Mouse (Mus musculus): ENCODE measurements at regions not wholly inside any gene's neighbourhood (a gene's known extent, or its start where the extent isn't known, plus 50 kb on each side); places are given as distances from the start of the nearest gene placed in this dataset.

- Histone ChIP-seq H3K27ac (ENCODE audit: insufficient read depth, low read length) (no peak overlapping the region), H3K4me1 (ENCODE audit: control insufficient read depth, insufficient read depth, insufficient read length) (no peaks in the 10 kb centered on the region), H3K27me3 (ENCODE audit: control insufficient read depth, insufficient read depth, low read length) (no peaks in the 10 kb centered on the region), H3K4me3 (ENCODE audit: extremely low read depth, insufficient read depth, insufficient read length) (no peak overlapping the region), H3K36me3 (ENCODE audit: control insufficient read depth, insufficient read depth, low read length) (no peaks in the 10 kb centered on the region)
- TF ChIP-seq POLR2A (IDR thresholded peaks at IDR 0.05; ENCODE audit: low read depth, low read length), result no peak
- no peak for TF ChIP-seq CTCF (IDR thresholded peaks at IDR 0.05; ENCODE audit: extremely low read depth, insufficient read depth, insufficient read length, insufficient replicate concordance)
- WGBS, result 74% methylated on average over 4 of the region's 4 CpGs
- no peak for DNase-seq (ENCODE audit: low read depth in 1 of 2, low spot score in 2 of 2)
Observed at GRCm38 (mm10) chr15:102800049-102800448, 78.1 kb upstream of the Calcoco1 start.

GRCm38 (mm10) chr15:102802265-102802813 lies 80.4 kb upstream of the Calcoco1 start:
- 60% methylated on average over 8 of the region's 8 CpGs for WGBS
- no peak overlapping the region for H3K4me3 ChIP-seq (ENCODE audit: extremely low read depth, insufficient read depth, insufficient read length)
- no peak for DNase-seq (ENCODE audit: low read depth in 1 of 2, low spot score in 2 of 2)
- TF ChIP-seq CTCF (IDR thresholded peaks at IDR 0.05; ENCODE audit: extremely low read depth, insufficient read depth, insufficient read length, insufficient replicate concordance) (no peak), POLR2A (IDR thresholded peaks at IDR 0.05; ENCODE audit: low read depth, low read length) (no peak)
- no peak overlapping the region for H3K27ac ChIP-seq (ENCODE audit: insufficient read depth, low read length)
- no peaks in the 10 kb centered on the region for H3K27me3 ChIP-seq (ENCODE audit: control insufficient read depth, insufficient read depth, low read length)
- no peaks in the 10 kb centered on the region for H3K4me1 ChIP-seq (ENCODE audit: control insufficient read depth, insufficient read depth, insufficient read length)
- H3K36me3 ChIP-seq (ENCODE audit: control insufficient read depth, insufficient read depth, low read length), result no peaks in the 10 kb centered on the region

- Histone ChIP-seq H3K27ac (ENCODE audit: insufficient read depth, low read length) (no peak overlapping the region), H3K36me3 (ENCODE audit: control insufficient read depth, insufficient read depth, low read length) (no peaks in the 10 kb centered on the region), H3K27me3 (ENCODE audit: control insufficient read depth, insufficient read depth, low read length) (no peaks in the 10 kb centered on the region), H3K4me1 (ENCODE audit: control insufficient read depth, insufficient read depth, insufficient read length) (no peaks in the 10 kb centered on the region), H3K4me3 (ENCODE audit: extremely low read depth, insufficient read depth, insufficient read length) (no peak overlapping the region)
- TF ChIP-seq POLR2A (IDR thresholded peaks at IDR 0.05; ENCODE audit: low read depth, low read length) (no peak), CTCF (IDR thresholded peaks at IDR 0.05; ENCODE audit: extremely low read depth, insufficient read depth, insufficient read length, insufficient replicate concordance) (no peak)
- whole genome bisulfite sequencing, result 55% methylated on average over 3 of the region's 3 CpGs
- DNase-seq (ENCODE audit: low read depth in 1 of 2, low spot score in 2 of 2), result no peak
Observed at GRCm38 (mm10) chr15:102807353-102807752, 85.4 kb upstream of the Calcoco1 start.

GRCm38 (mm10) chr15:102819181-102819580 lies 97.2 kb upstream of the Calcoco1 start:
- no peaks in the 10 kb centered on the region; the same call in 1 of the 2 replicates for H3K27me3 ChIP-seq (ENCODE audit: control insufficient read depth, insufficient read depth, low read length)
- 78% methylated on average over 12 of the region's 12 CpGs for WGBS
- no peak overlapping the region for H3K4me3 ChIP-seq (ENCODE audit: extremely low read depth, insufficient read depth, insufficient read length)
- DNase-seq (ENCODE audit: low read depth in 1 of 2, low spot score in 2 of 2), result no peak
- TF ChIP-seq CTCF (IDR thresholded peaks at IDR 0.05; ENCODE audit: extremely low read depth, insufficient read depth, insufficient read length, insufficient replicate concordance) (no peak), POLR2A (IDR thresholded peaks at IDR 0.05; ENCODE audit: low read depth, low read length) (no peak)
- no peaks in the 10 kb centered on the region for H3K4me1 ChIP-seq (ENCODE audit: control insufficient read depth, insufficient read depth, insufficient read length)
- no peak overlapping the region for H3K27ac ChIP-seq (ENCODE audit: insufficient read depth, low read length)
- H3K36me3 ChIP-seq (ENCODE audit: control insufficient read depth, insufficient read depth, low read length), result no peaks in the 10 kb centered on the region

- H3K4me3 ChIP-seq (ENCODE audit: extremely low read depth, insufficient read depth, insufficient read length), result no peak overlapping the region
- no peak overlapping the region for H3K27ac ChIP-seq (ENCODE audit: insufficient read depth, low read length)
- no peaks in the 10 kb centered on the region for H3K4me1 ChIP-seq (ENCODE audit: control insufficient read depth, insufficient read depth, insufficient read length)
- no peak for DNase-seq (ENCODE audit: low read depth in 1 of 2, low spot score in 2 of 2)
- WGBS, result 82% methylated on average over 5 of the region's 5 CpGs
- TF ChIP-seq CTCF (IDR thresholded peaks at IDR 0.05; ENCODE audit: extremely low read depth, insufficient read depth, insufficient read length, insufficient replicate concordance), result no peak
- no peak for TF ChIP-seq POLR2A (IDR thresholded peaks at IDR 0.05; ENCODE audit: low read depth, low read length)
- no peaks in the 10 kb centered on the region for H3K27me3 ChIP-seq (ENCODE audit: control insufficient read depth, insufficient read depth, low read length)
- no peaks in the 10 kb centered on the region for H3K36me3 ChIP-seq (ENCODE audit: control insufficient read depth, insufficient read depth, low read length)
Observed at GRCm38 (mm10) chr15:102839688-102840087, 81.2 kb upstream of the Hoxc13 start.

- Histone ChIP-seq H3K4me3 (ENCODE audit: extremely low read depth, insufficient read depth, insufficient read length) (no peak overlapping the region), H3K36me3 (ENCODE audit: control insufficient read depth, insufficient read depth, low read length) (no peaks in the 10 kb centered on the region), H3K27ac (ENCODE audit: insufficient read depth, low read length) (no peak overlapping the region), H3K4me1 (ENCODE audit: control insufficient read depth, insufficient read depth, insufficient read length) (no peaks in the 10 kb centered on the region), H3K27me3 (ENCODE audit: control insufficient read depth, insufficient read depth, low read length) (no peaks in the 10 kb centered on the region)
- 88% methylated on average over 6 of the region's 6 CpGs for WGBS
- DNase-seq (ENCODE audit: low read depth in 1 of 2, low spot score in 2 of 2), result no peak
- TF ChIP-seq POLR2A (IDR thresholded peaks at IDR 0.05; ENCODE audit: low read depth, low read length), result no peak
- no peak for TF ChIP-seq CTCF (IDR thresholded peaks at IDR 0.05; ENCODE audit: extremely low read depth, insufficient read depth, insufficient read length, insufficient replicate concordance)
Observed at GRCm38 (mm10) chr15:102862374-102862773, 58.5 kb upstream of the Hoxc13 start.

GRCm38 (mm10) chr15:102866788-102867187 lies 54.1 kb upstream of the Hoxc13 start:
- Histone ChIP-seq H3K27me3 (ENCODE audit: control insufficient read depth, insufficient read depth, low read length) (no peaks in the 10 kb centered on the region), H3K27ac (ENCODE audit: insufficient read depth, low read length) (no peak overlapping the region), H3K4me3 (ENCODE audit: extremely low read depth, insufficient read depth, insufficient read length) (no peak overlapping the region), H3K36me3 (ENCODE audit: control insufficient read depth, insufficient read depth, low read length) (no peaks in the 10 kb centered on the region), H3K4me1 (ENCODE audit: control insufficient read depth, insufficient read depth, insufficient read length) (no peaks in the 10 kb centered on the region)
- no peak for TF ChIP-seq CTCF (IDR thresholded peaks at IDR 0.05; ENCODE audit: extremely low read depth, insufficient read depth, insufficient read length, insufficient replicate concordance)
- no peak for TF ChIP-seq POLR2A (IDR thresholded peaks at IDR 0.05; ENCODE audit: low read depth, low read length)
- WGBS, result 46% methylated on average over 3 of the region's 3 CpGs
- no peak for DNase-seq (ENCODE audit: low read depth in 1 of 2, low spot score in 2 of 2)
